Mouse (Mus musculus) spleen, adult 18-20 months (tissue): ENCODE measurements around the gene Rnf208.
A peak's percentile ranks its signal among the peaks of the same experiment; 100 is the strongest.

Source experiments
- DNase-seq, 2 experiments: peaks; one replicate each; pipeline ENCODE4 v3.0.0; 2022; ENCODE audit warnings: mixed read lengths in 2 of 2

Rnf208 gene

GRCm38 (mm10) chr2:25224766-25225752 lies 17.0 kb upstream of the Rnf208 start:
- peak; percentile 89 to 97 for DNase-seq

- DNase-seq: no peak
Measured at GRCm38 (mm10) chr2:25225811-25226379, 16.2 kb upstream of the Rnf208 start.

GRCm38 (mm10) chr2:25226864-25227263 lies 15.2 kb upstream of the Rnf208 start:
- no peak for DNase-seq

- no peak for DNase-seq
Measured at GRCm38 (mm10) chr2:25227406-25227805, 14.6 kb upstream of the Rnf208 start.

- peak; percentile 71 to 87 for DNase-seq
Measured at GRCm38 (mm10) chr2:25228431-25228889, 13.6 kb upstream of the Rnf208 start.

GRCm38 (mm10) chr2:25228995-25229530 lies 13.0 kb upstream of the Rnf208 start:
- DNase-seq: no peak

- no peak for DNase-seq
Measured at GRCm38 (mm10) chr2:25229582-25229981, 12.5 kb upstream of the Rnf208 start.

GRCm38 (mm10) chr2:25230581-25230980 lies 11.5 kb upstream of the Rnf208 start:
- DNase-seq: no peak

- no peak for DNase-seq
Measured at GRCm38 (mm10) chr2:25231038-25231437, 11.0 kb upstream of the Rnf208 start.

GRCm38 (mm10) chr2:25233421-25233820 lies 8.6 kb upstream of the Rnf208 start:
- DNase-seq: no peak

- no peak for DNase-seq
Measured at GRCm38 (mm10) chr2:25234050-25234449, 8.0 kb upstream of the Rnf208 start, which contains the start of gene Slc34a3. Gene Slc34a3, minus strand, starts transcription at chr2:25234364.

GRCm38 (mm10) chr2:25234551-25235220 lies 7.4 kb upstream of the Rnf208 start:
- no peak for DNase-seq

GRCm38 (mm10) chr2:25236614-25237013 lies 5.4 kb upstream of the Rnf208 start, which contains the start of gene Rnf224:
Gene Rnf224, minus strand, starts transcription at chr2:25236787.
- no peak for DNase-seq

- DNase-seq: no peak
Measured at GRCm38 (mm10) chr2:25237522-25237921, 4.5 kb upstream of the Rnf208 start.

- no peak for DNase-seq
Measured at GRCm38 (mm10) chr2:25238106-25238505, 3.9 kb upstream of the Rnf208 start.

- DNase-seq: no peak
Measured at GRCm38 (mm10) chr2:25239766-25240165, 2.3 kb upstream of the Rnf208 start.

GRCm38 (mm10) chr2:25240310-25240709 lies 1.7 kb upstream of the Rnf208 start:
- DNase-seq: no peak

- peak in 1 of 2 experiments; percentile 52 for DNase-seq
Measured at GRCm38 (mm10) chr2:25240723-25241437, 1.2 kb upstream of the Rnf208 start.

GRCm38 (mm10) chr2:25241438-25241775 lies 648 bp upstream of the Rnf208 start:
- DNase-seq: no peak

- DNase-seq: no peak
Measured at GRCm38 (mm10) chr2:25243342-25243741, 1.3 kb downstream of the Rnf208 start.

- DNase-seq: no peak
Measured at GRCm38 (mm10) chr2:25244144-25244543, 2.1 kb downstream of the Rnf208 start.
